Mouse (Mus musculus): Measurements from ENCODE around the gene Tas1r1. TPM values are rescaled to one million over a fixed set of nuclear protein-coding genes. Genes with fewer than 3 reads are reported as not detected.

Gene Tas1r1
- polyA plus RNA-seq, 1 experiment from 2014 or later = 0.07 TPM

GRCm38 (mm10) chr4:151989110-151989488 is 49.3 kb downstream of the Tas1r1 start:
- H3K36me3 ChIP-seq (replicated peaks; ENCODE audit: insufficient read depth, low read length) = peaks cover 14% of the 10 kb centered on the region
- DNase-seq = no peak
- H3K9ac ChIP-seq (replicated peaks) = peak overlapping the region; percentile 78
- ATAC-seq = peak; percentile 12; the same call in 1 of the 2 replicates
- TF ChIP-seq EP300 (IDR thresholded peaks at IDR 0.05; ENCODE audit: low read depth) (no peak), CTCF (IDR thresholded peaks at IDR 0.05; ENCODE audit: low read depth) (no peak)
- 45% methylated on average over 6 of the region's 6 CpGs for WGBS (ENCODE audit: insufficient replicate concordance)
- H3K4me2 ChIP-seq (ENCODE audit: low read depth, low read length) = peak overlapping the region; percentile 95
- H3K27me3 ChIP-seq (ENCODE audit: insufficient read depth, low read length) = peaks cover 5% of the 10 kb centered on the region
- peaks cover 14% of the 10 kb centered on the region for H3K4me1 ChIP-seq (ENCODE audit: insufficient read depth)
- H3K9me3 ChIP-seq (ENCODE audit: low read length) = no peaks in the 10 kb centered on the region
- H3K27ac ChIP-seq (ENCODE audit: low read depth) = peak overlapping the region; percentile 66; the same call in 1 of the 2 replicates
- peak overlapping the region; percentile 64 for H3K4me3 ChIP-seq (ENCODE audit: low read depth, low read length)

GRCm38 (mm10) chr4:151988342-151989109 is 49.8 kb downstream of the Tas1r1 start, which contains the start of gene Thap3:
TSS of gene Thap3 (minus strand) at chr4:151988997.
- WGBS (ENCODE audit: insufficient replicate concordance) = 1% methylated on average over 54 of the region's 54 CpGs
- no peak for TF ChIP-seq CTCF (IDR thresholded peaks at IDR 0.05; ENCODE audit: low read depth)
- TF ChIP-seq EP300 (IDR thresholded peaks at IDR 0.05; ENCODE audit: low read depth) = no peak
- peak within 1 kb of the TSS; percentile 95 for H3K4me2 ChIP-seq (ENCODE audit: low read depth, low read length)
- H3K9me3 ChIP-seq (ENCODE audit: low read length) = no peaks in the 10 kb centered on the region
- peak within 1 kb of the TSS; percentile 64 for H3K4me3 ChIP-seq (ENCODE audit: low read depth, low read length)
- no peaks in the 10 kb centered on the region for H3K27me3 ChIP-seq (ENCODE audit: insufficient read depth, low read length)
- H3K9ac ChIP-seq (replicated peaks) = peak within 1 kb of the TSS; percentile 78
- H3K36me3 ChIP-seq (replicated peaks; ENCODE audit: insufficient read depth, low read length) = peaks cover 14% of the 10 kb centered on the region
- DNase-seq (peak; percentile 80), ATAC-seq (peak; percentile 77)
- peak within 1 kb of the TSS; percentile 66; the same call in 1 of the 2 replicates for H3K27ac ChIP-seq (ENCODE audit: low read depth)
- peaks cover 14% of the 10 kb centered on the region for H3K4me1 ChIP-seq (ENCODE audit: insufficient read depth)

GRCm38 (mm10) chr4:151988014-151988341 is 50.4 kb downstream of the Tas1r1 start:
- H3K27me3 ChIP-seq (ENCODE audit: insufficient read depth, low read length) = no peaks in the 10 kb centered on the region
- DNase-seq (no peak), ATAC-seq (no peak)
- peak overlapping the region; percentile 64 for H3K4me3 ChIP-seq (ENCODE audit: low read depth, low read length)
- H3K9me3 ChIP-seq (ENCODE audit: low read length) = no peaks in the 10 kb centered on the region
- H3K4me2 ChIP-seq (ENCODE audit: low read depth, low read length) = peak overlapping the region; percentile 95
- H3K9ac ChIP-seq (replicated peaks) = peak overlapping the region; percentile 78
- no peak for TF ChIP-seq EP300 (IDR thresholded peaks at IDR 0.05; ENCODE audit: low read depth)
- no peak for TF ChIP-seq CTCF (IDR thresholded peaks at IDR 0.05; ENCODE audit: low read depth)
- WGBS (ENCODE audit: insufficient replicate concordance) = 25% methylated on average over 10 of the region's 10 CpGs
- H3K36me3 ChIP-seq (replicated peaks; ENCODE audit: insufficient read depth, low read length) = peaks cover 14% of the 10 kb centered on the region
- H3K4me1 ChIP-seq (ENCODE audit: insufficient read depth) = peaks cover 14% of the 10 kb centered on the region
- H3K27ac ChIP-seq (ENCODE audit: low read depth) = peak overlapping the region; percentile 66; the same call in 1 of the 2 replicates

- H3K36me3 ChIP-seq (replicated peaks; ENCODE audit: insufficient read depth, low read length) = peaks cover 9% of the 10 kb centered on the region
- peaks cover 14% of the 10 kb centered on the region for H3K4me1 ChIP-seq (ENCODE audit: insufficient read depth)
- H3K9ac ChIP-seq (replicated peaks) = no peak overlapping the region
- WGBS (ENCODE audit: insufficient replicate concordance) = 67% methylated on average over 8 of the region's 8 CpGs
- ATAC-seq = no peak
- TF ChIP-seq CTCF (IDR thresholded peaks at IDR 0.05; ENCODE audit: low read depth) (no peak), EP300 (IDR thresholded peaks at IDR 0.05; ENCODE audit: low read depth) (no peak)
- H3K4me3 ChIP-seq (ENCODE audit: low read depth, low read length) = no peak overlapping the region
- no peaks in the 10 kb centered on the region for H3K27me3 ChIP-seq (ENCODE audit: insufficient read depth, low read length)
- no peaks in the 10 kb centered on the region for H3K9me3 ChIP-seq (ENCODE audit: low read length)
- no peak overlapping the region for H3K27ac ChIP-seq (ENCODE audit: low read depth)
- H3K4me2 ChIP-seq (ENCODE audit: low read depth, low read length) = no peak overlapping the region
- DNase-seq = no peak
These were observed 51.7 kb downstream of the Tas1r1 start for GRCm38 (mm10) chr4:151986650-151987049.

- no peak for TF ChIP-seq CTCF (IDR thresholded peaks at IDR 0.05; ENCODE audit: low read depth)
- Histone ChIP-seq H3K27me3 (ENCODE audit: insufficient read depth, low read length) (no peaks in the 10 kb centered on the region), H3K9me3 (ENCODE audit: low read length) (no peaks in the 10 kb centered on the region), H3K4me3 (ENCODE audit: low read depth, low read length) (no peak overlapping the region), H3K4me1 (ENCODE audit: insufficient read depth) (peaks cover 14% of the 10 kb centered on the region), H3K4me2 (ENCODE audit: low read depth, low read length) (no peak overlapping the region), H3K27ac (ENCODE audit: low read depth) (no peak overlapping the region), H3K9ac (replicated peaks) (no peak overlapping the region), H3K36me3 (replicated peaks; ENCODE audit: insufficient read depth, low read length) (peaks cover 4% of the 10 kb centered on the region)
- DNase-seq = no peak
- WGBS (ENCODE audit: insufficient replicate concordance) = 56% methylated on average over 10 of the region's 10 CpGs
- ATAC-seq = no peak
These were observed 52.5 kb downstream of the Tas1r1 start for GRCm38 (mm10) chr4:151985886-151986285.

- 49% methylated on average over 8 of the region's 9 CpGs for WGBS (ENCODE audit: insufficient replicate concordance)
- H3K27me3 ChIP-seq (ENCODE audit: insufficient read depth, low read length) = no peaks in the 10 kb centered on the region
- H3K4me2 ChIP-seq (ENCODE audit: low read depth, low read length) = no peak overlapping the region
- H3K27ac ChIP-seq (ENCODE audit: low read depth) = no peak overlapping the region
- H3K9me3 ChIP-seq (ENCODE audit: low read length) = no peaks in the 10 kb centered on the region
- DNase-seq (no peak), ATAC-seq (no peak)
- peaks cover 10% of the 10 kb centered on the region for H3K4me1 ChIP-seq (ENCODE audit: insufficient read depth)
- H3K4me3 ChIP-seq (ENCODE audit: low read depth, low read length) = no peak overlapping the region
- peaks cover 20% of the 10 kb centered on the region for H3K36me3 ChIP-seq (replicated peaks; ENCODE audit: insufficient read depth, low read length)
- TF ChIP-seq CTCF (IDR thresholded peaks at IDR 0.05; ENCODE audit: low read depth) = no peak
- TF ChIP-seq EP300 (IDR thresholded peaks at IDR 0.05; ENCODE audit: low read depth) = no peak
- H3K9ac ChIP-seq (replicated peaks) = no peak overlapping the region
These were observed 54.8 kb downstream of the Tas1r1 start for GRCm38 (mm10) chr4:151983560-151983959.

Measured in liver, postnatal 0 days (tissue).